Mouse (Mus musculus): Measurements from ENCODE around the gene Acpp. TPM values are rescaled to one million over a fixed set of nuclear protein-coding genes. Genes with fewer than 3 reads are reported as not detected.

Acpp gene
- polyA plus RNA-seq, 2 experiments = 0.17 to 0.20 TPM

- no peaks in the 10 kb centered on the region for H3K27me3 ChIP-seq (ENCODE audit: control insufficient read depth, insufficient read depth, low read length)
- no peak overlapping the region for H3K4me3 ChIP-seq (ENCODE audit: insufficient read depth in 1 of 2, low read depth in 2 of 2, low read length in 2 of 2)
- no peak for TF ChIP-seq EP300 (IDR thresholded peaks at IDR 0.05; ENCODE audit: low read depth)
- no peak for TF ChIP-seq CTCF (IDR thresholded peaks at IDR 0.05; ENCODE audit: low read depth)
- H3K27ac ChIP-seq = no peak overlapping the region
- H3K4me1 ChIP-seq (replicated peaks; ENCODE audit: control insufficient read depth in 2 of 2, insufficient read depth in 2 of 2, low read length in 1 of 2) = no peaks in the 10 kb centered on the region
- DNase-seq (ENCODE audit: low read depth in 3 of 3, low spot score in 3 of 3) (no peak), ATAC-seq (ENCODE audit: insufficient read depth) (no peak)
- no peak overlapping the region for H3K4me2 ChIP-seq (ENCODE audit: low read depth)
- no peak overlapping the region for H3K9ac ChIP-seq (replicated peaks)
- no peaks in the 10 kb centered on the region for H3K36me3 ChIP-seq (replicated peaks; ENCODE audit: control insufficient read depth, insufficient read depth, low read depth)
- no peaks in the 10 kb centered on the region for H3K9me3 ChIP-seq (ENCODE audit: control insufficient read depth, low read length)
- 57% methylated on average over 10 of the region's 10 CpGs for WGBS (ENCODE audit: insufficient replicate concordance)
Observed at GRCm38 (mm10) chr9:104304800-104305199, 32.7 kb downstream of the Acpp start.

GRCm38 (mm10) chr9:104304376-104304775 is 33.2 kb downstream of the Acpp start:
- 48% methylated on average over 4 of the region's 4 CpGs for WGBS (ENCODE audit: insufficient replicate concordance)
- H3K27ac ChIP-seq = no peak overlapping the region

GRCm38 (mm10) chr9:104300569-104300968 is 37.0 kb downstream of the Acpp start:
- no peaks in the 10 kb centered on the region for H3K27me3 ChIP-seq (ENCODE audit: control insufficient read depth, insufficient read depth, low read length)
- ATAC-seq (ENCODE audit: insufficient read depth) (no peak), DNase-seq (ENCODE audit: low read depth in 3 of 3, low spot score in 3 of 3) (no peak)
- H3K36me3 ChIP-seq (replicated peaks; ENCODE audit: control insufficient read depth, insufficient read depth, low read depth) = no peaks in the 10 kb centered on the region
- no peak overlapping the region for H3K4me3 ChIP-seq (ENCODE audit: insufficient read depth in 1 of 2, low read depth in 2 of 2, low read length in 2 of 2)
- TF ChIP-seq CTCF (IDR thresholded peaks at IDR 0.05; ENCODE audit: low read depth) = no peak
- no peak for TF ChIP-seq EP300 (IDR thresholded peaks at IDR 0.05; ENCODE audit: low read depth)
- H3K4me1 ChIP-seq (replicated peaks; ENCODE audit: control insufficient read depth in 2 of 2, insufficient read depth in 2 of 2, low read length in 1 of 2) = no peaks in the 10 kb centered on the region
- no peak overlapping the region for H3K4me2 ChIP-seq (ENCODE audit: low read depth)
- H3K9ac ChIP-seq (replicated peaks) = no peak overlapping the region
- H3K9me3 ChIP-seq (ENCODE audit: control insufficient read depth, low read length) = no peaks in the 10 kb centered on the region
- 53% methylated on average over 12 of the region's 12 CpGs for WGBS (ENCODE audit: insufficient replicate concordance)
- H3K27ac ChIP-seq = no peak overlapping the region

More at GRCm38 (mm10) chr9:104304376-104304775, 33.2 kb downstream of the Acpp start:
- Histone ChIP-seq H3K9me3 (ENCODE audit: control insufficient read depth, low read length) (no peaks in the 10 kb centered on the region), H3K4me1 (replicated peaks; ENCODE audit: control insufficient read depth in 2 of 2, insufficient read depth in 2 of 2, low read length in 1 of 2) (no peaks in the 10 kb centered on the region), H3K27me3 (ENCODE audit: control insufficient read depth, insufficient read depth, low read length) (no peaks in the 10 kb centered on the region), H3K36me3 (replicated peaks; ENCODE audit: control insufficient read depth, insufficient read depth, low read depth) (no peaks in the 10 kb centered on the region), H3K9ac (replicated peaks) (no peak overlapping the region), H3K4me2 (ENCODE audit: low read depth) (no peak overlapping the region), H3K4me3 (ENCODE audit: insufficient read depth in 1 of 2, low read depth in 2 of 2, low read length in 2 of 2) (no peak overlapping the region)
- DNase-seq (ENCODE audit: low read depth in 3 of 3, low spot score in 3 of 3) (no peak), ATAC-seq (ENCODE audit: insufficient read depth) (no peak)
- TF ChIP-seq EP300 (IDR thresholded peaks at IDR 0.05; ENCODE audit: low read depth) (no peak), CTCF (IDR thresholded peaks at IDR 0.05; ENCODE audit: low read depth) (no peak)

DNA sequence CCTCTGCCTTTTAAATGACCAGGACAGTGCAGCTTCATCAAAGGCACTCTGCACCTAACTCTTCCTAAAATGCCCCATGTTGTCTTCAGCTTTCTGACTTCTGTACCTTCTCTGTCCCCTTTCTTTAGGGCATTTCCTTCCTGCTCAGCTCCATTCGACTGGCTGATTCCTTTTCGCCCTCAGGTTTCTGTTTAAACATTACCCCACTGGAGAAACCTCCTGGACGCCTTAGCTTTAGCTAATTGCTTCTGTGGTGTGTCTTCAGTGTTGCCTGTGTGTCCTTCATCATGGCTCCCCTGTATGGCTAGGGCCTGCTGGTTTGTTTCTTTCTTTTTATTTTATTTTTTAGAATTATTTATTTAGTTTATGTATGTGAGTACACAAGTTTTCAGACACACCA is 40.5 kb downstream of the Acpp start:
- no peak overlapping the region for H3K4me2 ChIP-seq (ENCODE audit: low read depth)
- TF ChIP-seq CTCF (IDR thresholded peaks at IDR 0.05; ENCODE audit: low read depth) = no peak
- TF ChIP-seq EP300 (IDR thresholded peaks at IDR 0.05; ENCODE audit: low read depth) = no peak
- H3K9me3 ChIP-seq (ENCODE audit: control insufficient read depth, low read length) = no peaks in the 10 kb centered on the region
- DNase-seq (ENCODE audit: low read depth in 3 of 3, low spot score in 3 of 3) = no peak
- H3K4me3 ChIP-seq (ENCODE audit: insufficient read depth in 1 of 2, low read depth in 2 of 2, low read length in 2 of 2) = no peak overlapping the region
- H3K4me1 ChIP-seq (replicated peaks; ENCODE audit: control insufficient read depth in 2 of 2, insufficient read depth in 2 of 2, low read length in 1 of 2) = no peaks in the 10 kb centered on the region
- no peaks in the 10 kb centered on the region for H3K36me3 ChIP-seq (replicated peaks; ENCODE audit: control insufficient read depth, insufficient read depth, low read depth)
- H3K27me3 ChIP-seq (ENCODE audit: control insufficient read depth, insufficient read depth, low read length) = no peaks in the 10 kb centered on the region
- H3K9ac ChIP-seq (replicated peaks) = no peak overlapping the region
- no peak overlapping the region for H3K27ac ChIP-seq
- WGBS (ENCODE audit: insufficient replicate concordance) = 28% methylated on average over 3 of the region's 3 CpGs
- ATAC-seq (ENCODE audit: insufficient read depth) = no peak

DNA sequence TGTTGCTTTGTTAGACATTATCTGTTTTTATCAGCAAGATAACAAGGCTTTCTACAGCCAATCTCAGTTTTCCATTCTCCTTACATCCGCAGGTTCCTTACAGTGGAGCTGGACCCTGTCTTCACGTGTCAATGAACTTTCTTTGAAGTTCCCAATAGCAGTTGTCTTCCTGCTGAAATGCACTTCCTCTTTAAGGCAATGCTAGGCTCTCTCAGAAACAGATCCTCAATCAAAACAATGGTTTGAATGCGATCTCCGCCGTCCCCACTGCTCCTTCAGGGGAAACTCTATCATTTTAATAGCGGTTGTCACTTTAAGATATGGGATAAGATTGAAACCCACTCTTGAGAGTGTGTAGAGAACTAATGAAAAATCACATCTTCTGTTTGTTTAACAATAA is 52.6 kb downstream of the Acpp start:
- H3K36me3 ChIP-seq (replicated peaks; ENCODE audit: control insufficient read depth, insufficient read depth, low read depth) = no peaks in the 10 kb centered on the region
- TF ChIP-seq EP300 (IDR thresholded peaks at IDR 0.05; ENCODE audit: low read depth) = no peak
- TF ChIP-seq CTCF (IDR thresholded peaks at IDR 0.05; ENCODE audit: low read depth) = no peak
- H3K9ac ChIP-seq (replicated peaks) = no peak overlapping the region
- 34% methylated on average over 6 of the region's 6 CpGs for WGBS (ENCODE audit: insufficient replicate concordance)
- no peak for DNase-seq (ENCODE audit: low read depth in 3 of 3, low spot score in 3 of 3)
- H3K4me1 ChIP-seq (replicated peaks; ENCODE audit: control insufficient read depth in 2 of 2, insufficient read depth in 2 of 2, low read length in 1 of 2) = no peaks in the 10 kb centered on the region
- no peaks in the 10 kb centered on the region for H3K27me3 ChIP-seq (ENCODE audit: control insufficient read depth, insufficient read depth, low read length)
- H3K4me3 ChIP-seq (ENCODE audit: insufficient read depth in 1 of 2, low read depth in 2 of 2, low read length in 2 of 2) = no peak overlapping the region
- no peak overlapping the region for H3K4me2 ChIP-seq (ENCODE audit: low read depth)
- ATAC-seq (ENCODE audit: insufficient read depth) = no peak
- no peak overlapping the region for H3K27ac ChIP-seq
- no peaks in the 10 kb centered on the region for H3K9me3 ChIP-seq (ENCODE audit: control insufficient read depth, low read length)

Measured in liver, embryonic 14.5 days (tissue).